Mouse (Mus musculus): ENCODE data around the gene Rilp. TPM values are rescaled to one million over a fixed set of nuclear protein-coding genes. Genes with fewer than 3 reads are reported as not detected.

Rilp gene
- polyA plus RNA-seq, 1 experiment from 2014 or later, result 1.0 TPM

DNA sequence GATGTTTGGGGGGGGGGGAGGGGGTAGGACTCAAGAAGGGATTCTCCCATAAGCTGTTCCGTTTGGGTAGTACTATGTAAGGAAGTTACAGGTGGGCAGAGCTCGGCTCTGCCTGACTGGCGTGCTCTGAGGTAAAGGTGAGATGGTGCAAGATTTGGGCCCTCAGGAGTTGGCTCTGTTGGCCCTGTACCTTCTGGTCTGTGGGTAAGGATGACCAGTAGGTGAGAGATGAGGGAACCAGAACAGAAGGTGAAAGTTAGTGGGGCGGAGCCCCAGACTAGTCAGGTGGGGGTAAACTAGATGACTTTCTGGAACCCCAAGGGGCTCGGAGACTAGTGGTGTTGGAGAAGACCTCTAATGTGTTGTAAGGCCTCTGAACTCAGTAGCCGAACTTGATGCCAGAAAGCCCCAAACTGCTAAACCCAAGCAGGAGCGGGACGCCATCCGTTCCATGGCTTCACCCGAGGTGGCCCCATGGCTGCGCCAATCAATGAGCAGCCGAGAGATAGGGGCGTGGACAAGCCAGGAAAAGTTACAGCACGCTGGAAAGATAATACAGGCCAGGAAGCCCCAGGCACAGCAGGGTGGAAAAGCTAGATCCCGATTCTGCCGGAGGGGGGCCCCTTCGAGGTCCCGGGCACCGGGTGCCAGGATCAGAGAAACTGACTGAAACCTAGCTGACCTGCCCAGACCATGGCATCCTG lies 42.2 kb upstream of the Rilp start:
- H3K27me3 ChIP-seq (replicated peaks), result no peaks in the 10 kb centered on the region
- ATAC-seq (ENCODE audit: insufficient read depth, low FRiP score, low read depth), result peak; percentile 75
- peak overlapping the region; percentile 90 for H3K4me2 ChIP-seq
- H3K36me3 ChIP-seq, result peaks cover 10% of the 10 kb centered on the region; the same call in 1 of the 2 replicates
- H3K4me3 ChIP-seq (replicated peaks), result peak overlapping the region; percentile 56
- WGBS, result 14% methylated on average over 19 of the region's 19 CpGs
- peak overlapping the region; percentile 52; the same call in 1 of the 2 replicates for H3K9ac ChIP-seq
- H3K9me3 ChIP-seq, result no peaks in the 10 kb centered on the region
- peaks cover 26% of the 10 kb centered on the region for H3K4me1 ChIP-seq
- 0 out of 2 replicates have a peak overlapping the region, but pooled peaks have one; percentile 16 for H3K27ac ChIP-seq

DNA sequence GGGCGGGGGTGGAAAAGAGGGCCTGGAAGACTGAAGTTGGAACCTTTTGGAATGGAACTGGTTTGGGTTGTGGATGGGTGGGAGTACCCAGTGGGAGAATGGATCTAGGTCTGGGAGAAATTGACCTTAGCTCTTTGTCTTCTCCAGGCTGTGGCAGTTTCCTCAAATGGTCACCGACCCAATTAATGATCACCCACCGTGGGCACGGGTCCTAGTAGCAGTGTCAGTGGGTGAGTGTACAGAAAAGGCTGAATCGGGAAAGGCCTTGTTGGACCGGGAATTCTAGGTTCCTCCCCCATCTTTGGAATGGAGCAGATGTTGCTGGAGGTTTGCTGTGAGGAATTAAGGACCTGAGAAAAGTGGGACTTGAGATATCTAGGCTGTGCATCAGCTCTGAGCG lies 41.5 kb upstream of the Rilp start:
- no peaks in the 10 kb centered on the region for H3K27me3 ChIP-seq (replicated peaks)
- H3K4me1 ChIP-seq, result peaks cover 19% of the 10 kb centered on the region
- ATAC-seq (ENCODE audit: insufficient read depth, low FRiP score, low read depth), result no peak
- H3K36me3 ChIP-seq, result peaks cover 10% of the 10 kb centered on the region; the same call in 1 of the 2 replicates
- no peak overlapping the region; the same call in 1 of the 2 replicates for H3K27ac ChIP-seq
- peak overlapping the region; percentile 52; the same call in 1 of the 2 replicates for H3K9ac ChIP-seq
- peak overlapping the region; percentile 56 for H3K4me3 ChIP-seq (replicated peaks)
- 59% methylated on average over 7 of the region's 7 CpGs for WGBS
- peak overlapping the region; percentile 90 for H3K4me2 ChIP-seq
- no peaks in the 10 kb centered on the region for H3K9me3 ChIP-seq

DNA sequence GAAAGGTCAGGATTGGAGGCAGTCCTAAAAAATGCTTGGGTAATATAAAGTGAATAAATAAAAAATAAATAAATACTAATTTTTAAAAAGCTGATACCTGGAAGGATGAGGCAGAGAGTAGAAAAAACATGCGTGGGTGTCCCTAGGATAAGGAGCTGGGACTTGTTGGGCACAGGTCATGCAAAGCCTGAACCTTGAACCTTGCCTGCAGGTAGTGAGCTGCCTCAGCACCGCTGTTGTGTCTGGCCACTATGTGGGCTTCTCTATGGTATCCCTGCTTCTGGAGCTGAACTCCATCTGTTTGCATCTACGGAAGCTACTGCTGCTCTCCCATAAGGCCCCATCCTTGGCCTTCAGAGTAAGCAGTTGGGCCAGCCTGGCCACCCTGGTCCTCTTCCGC lies 40.6 kb upstream of the Rilp start:
- no peak overlapping the region for H3K9ac ChIP-seq
- 91% methylated on average over 4 of the region's 4 CpGs for WGBS
- peaks cover 10% of the 10 kb centered on the region; the same call in 1 of the 2 replicates for H3K36me3 ChIP-seq
- no peak for ATAC-seq (ENCODE audit: insufficient read depth, low FRiP score, low read depth)
- H3K4me3 ChIP-seq (replicated peaks), result no peak overlapping the region
- no peaks in the 10 kb centered on the region for H3K9me3 ChIP-seq
- H3K4me1 ChIP-seq, result peaks cover 15% of the 10 kb centered on the region
- H3K27ac ChIP-seq, result no peak overlapping the region
- H3K4me2 ChIP-seq, result no peak overlapping the region
- no peaks in the 10 kb centered on the region for H3K27me3 ChIP-seq (replicated peaks)

DNA sequence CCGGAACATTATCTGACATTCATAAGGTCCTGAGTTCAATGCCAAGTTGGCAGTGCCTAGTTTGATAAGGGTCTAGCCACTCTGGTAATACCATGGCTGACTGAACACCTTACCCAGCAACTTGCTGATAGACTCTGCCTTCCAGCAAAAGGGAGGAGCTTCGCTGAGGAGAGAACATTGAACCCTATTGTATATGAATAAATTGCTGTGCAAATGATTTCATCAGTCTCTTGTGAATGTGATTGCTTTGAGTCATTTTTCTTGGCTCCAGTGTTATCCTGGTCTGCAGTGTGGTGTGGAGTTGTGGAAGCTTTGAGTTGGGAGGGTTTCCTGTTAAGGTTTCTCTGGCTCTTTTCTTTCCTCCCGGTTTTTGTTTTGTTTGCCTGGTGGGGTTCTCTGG lies 39.2 kb upstream of the Rilp start:
- 73% methylated on average over 3 of the region's 3 CpGs for WGBS
- no peaks in the 10 kb centered on the region for H3K27me3 ChIP-seq (replicated peaks)
- no peak overlapping the region for H3K27ac ChIP-seq
- H3K4me2 ChIP-seq, result no peak overlapping the region
- peaks cover 4% of the 10 kb centered on the region; the same call in 1 of the 2 replicates for H3K36me3 ChIP-seq
- peaks cover 15% of the 10 kb centered on the region for H3K4me1 ChIP-seq
- H3K4me3 ChIP-seq (replicated peaks), result no peak overlapping the region
- ATAC-seq (ENCODE audit: insufficient read depth, low FRiP score, low read depth), result no peak
- H3K9ac ChIP-seq, result no peak overlapping the region
- no peaks in the 10 kb centered on the region for H3K9me3 ChIP-seq

DNA sequence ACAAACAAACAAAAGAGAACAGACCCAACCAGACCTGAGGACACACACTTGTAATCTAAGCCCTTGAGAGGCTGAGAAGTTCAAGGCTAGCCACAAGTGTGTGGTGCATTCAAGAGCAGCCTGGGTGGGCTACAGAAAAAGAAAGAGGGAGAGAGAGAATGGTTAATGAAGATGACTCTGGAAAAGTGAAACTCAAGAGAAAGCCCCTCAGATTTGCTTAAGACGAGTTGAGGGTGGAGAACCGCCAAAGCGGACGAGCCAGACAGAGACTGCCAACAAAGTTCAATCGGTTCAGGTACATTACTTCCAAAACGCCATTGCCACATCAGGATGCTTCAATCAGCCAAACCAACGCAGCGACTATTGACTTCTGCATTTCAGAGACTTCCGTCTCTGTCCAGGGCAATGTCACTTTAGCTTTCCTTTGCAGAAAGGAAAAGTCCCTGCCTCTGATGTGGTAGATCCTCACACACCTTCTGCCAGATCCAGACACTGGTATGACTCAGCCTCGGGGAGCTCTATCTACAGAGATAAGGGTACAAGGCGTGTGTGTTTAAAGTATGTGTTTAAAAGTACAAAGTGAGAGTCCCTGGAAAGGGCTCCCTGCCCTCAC lies 37.3 kb upstream of the Rilp start:
- no peak for ATAC-seq (ENCODE audit: insufficient read depth, low FRiP score, low read depth)
- Histone ChIP-seq H3K36me3 (no peaks in the 10 kb centered on the region), H3K27me3 (replicated peaks) (no peaks in the 10 kb centered on the region), H3K4me1 (peaks cover 10% of the 10 kb centered on the region), H3K9ac (no peak overlapping the region), H3K27ac (no peak overlapping the region), H3K4me3 (replicated peaks) (no peak overlapping the region), H3K9me3 (no peaks in the 10 kb centered on the region), H3K4me2 (no peak overlapping the region)
- 71% methylated on average over 11 of the region's 11 CpGs for WGBS

DNA sequence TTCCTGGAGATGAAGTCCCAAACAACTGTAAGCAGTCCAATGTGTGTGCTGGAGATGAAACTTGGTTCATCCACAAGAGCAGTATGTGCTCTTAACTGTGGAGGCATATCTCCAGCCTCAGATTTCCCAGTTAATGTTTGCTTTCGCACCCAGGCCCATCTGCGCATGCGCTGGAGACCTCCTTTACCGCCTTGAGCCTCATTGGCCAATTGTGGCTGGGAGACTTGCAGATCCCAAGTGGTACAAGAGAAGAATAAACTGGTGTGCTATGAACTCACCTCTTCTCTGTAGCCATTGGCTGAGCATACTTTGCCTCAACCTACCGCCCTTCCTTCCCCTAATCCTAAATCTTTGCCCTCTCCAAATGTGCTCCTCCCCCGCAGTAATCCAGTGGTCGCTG lies 36.5 kb upstream of the Rilp start:
- ATAC-seq (ENCODE audit: insufficient read depth, low FRiP score, low read depth), result no peak
- Histone ChIP-seq H3K27me3 (replicated peaks) (no peaks in the 10 kb centered on the region), H3K4me2 (no peak overlapping the region), H3K9me3 (no peaks in the 10 kb centered on the region), H3K27ac (no peak overlapping the region), H3K36me3 (no peaks in the 10 kb centered on the region), H3K9ac (no peak overlapping the region), H3K4me1 (peaks cover 4% of the 10 kb centered on the region), H3K4me3 (replicated peaks) (no peak overlapping the region)
- WGBS, result 62% methylated on average over 7 of the region's 7 CpGs

DNA sequence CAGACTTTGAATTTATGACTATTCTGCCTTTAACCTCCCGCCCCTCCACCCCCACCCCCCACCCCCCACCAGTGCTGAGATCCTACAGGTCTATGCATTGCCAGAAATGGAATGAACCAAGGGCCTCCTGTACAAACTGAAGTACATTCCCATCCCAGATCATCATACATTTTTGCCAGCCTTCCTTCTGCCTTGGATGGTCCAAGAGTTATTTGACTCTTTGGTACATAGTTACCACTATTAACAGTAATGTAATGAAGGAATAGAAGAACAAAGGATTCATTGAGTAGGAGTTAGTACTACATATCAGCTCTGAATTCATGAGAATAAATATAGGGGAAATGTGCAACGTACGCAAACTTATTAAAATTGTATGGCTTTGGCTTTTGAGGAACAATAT lies 23.7 kb upstream of the Rilp start:
- H3K4me1 ChIP-seq, result peaks cover 7% of the 10 kb centered on the region
- 18% methylated on average over 3 of the region's 3 CpGs for WGBS
- no peak overlapping the region for H3K4me3 ChIP-seq (replicated peaks)
- H3K27me3 ChIP-seq (replicated peaks), result no peaks in the 10 kb centered on the region
- H3K36me3 ChIP-seq, result peaks cover 15% of the 10 kb centered on the region
- no peak overlapping the region for H3K27ac ChIP-seq
- ATAC-seq (ENCODE audit: insufficient read depth, low FRiP score, low read depth), result 0 out of 2 replicates have a peak, but pooled peaks have one; percentile 23
- no peaks in the 10 kb centered on the region for H3K9me3 ChIP-seq
- peak overlapping the region; percentile 24; the same call in 1 of the 2 replicates for H3K4me2 ChIP-seq
- H3K9ac ChIP-seq, result no peak overlapping the region

DNA sequence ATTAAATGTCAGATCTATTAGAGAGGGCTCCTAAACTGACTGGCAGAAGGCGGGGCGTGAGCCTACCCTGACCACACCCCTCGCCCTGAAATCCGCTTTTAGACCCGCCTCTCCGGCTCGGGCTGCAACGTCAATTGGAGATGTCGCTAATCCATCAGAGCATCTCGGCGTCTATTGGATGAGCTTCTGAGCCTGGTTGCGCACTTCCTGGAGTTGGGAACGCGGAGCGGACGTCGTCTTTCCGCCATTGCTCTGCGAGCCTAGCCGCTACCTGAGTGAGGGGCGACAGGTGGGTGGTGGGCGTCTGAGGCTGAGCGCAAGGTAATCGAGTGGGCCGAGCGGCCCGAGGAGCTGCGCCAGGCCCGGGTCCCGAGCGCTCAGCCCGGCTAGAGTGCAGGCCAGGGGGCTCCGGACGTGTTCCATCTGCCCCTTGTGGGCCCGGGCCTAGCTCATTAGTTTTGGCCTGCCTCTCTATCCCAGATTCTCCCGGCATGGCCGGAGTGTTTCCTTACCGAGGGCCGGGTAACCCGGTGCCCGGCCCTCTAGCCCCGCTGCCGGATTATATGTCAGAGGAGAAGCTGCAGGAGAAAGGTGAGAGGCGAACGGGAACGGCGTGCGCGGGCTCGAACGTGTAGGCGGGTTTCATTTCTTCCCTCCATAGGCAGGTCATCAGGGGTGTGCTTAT lies 23.2 kb upstream of the Rilp start, which contains the start of gene Prpf8:
TSS of gene Prpf8 (plus strand) at position 216 of the 685 bp plus-strand sequence.
- under 1% methylated on average over 52 of the region's 52 CpGs for WGBS
- ATAC-seq (ENCODE audit: insufficient read depth, low FRiP score, low read depth), result peak; percentile 99
- Histone ChIP-seq H3K4me1 (peaks cover 7% of the 10 kb centered on the region), H3K9ac (peak within 1 kb of the TSS; percentile 70), H3K27me3 (replicated peaks) (no peaks in the 10 kb centered on the region), H3K9me3 (no peaks in the 10 kb centered on the region), H3K36me3 (peaks cover 20% of the 10 kb centered on the region), H3K4me3 (replicated peaks) (peak within 1 kb of the TSS; percentile 75), H3K4me2 (peak within 1 kb of the TSS; percentile 91), H3K27ac (peak within 1 kb of the TSS; percentile 74; the same call in 1 of the 2 replicates)

DNA sequence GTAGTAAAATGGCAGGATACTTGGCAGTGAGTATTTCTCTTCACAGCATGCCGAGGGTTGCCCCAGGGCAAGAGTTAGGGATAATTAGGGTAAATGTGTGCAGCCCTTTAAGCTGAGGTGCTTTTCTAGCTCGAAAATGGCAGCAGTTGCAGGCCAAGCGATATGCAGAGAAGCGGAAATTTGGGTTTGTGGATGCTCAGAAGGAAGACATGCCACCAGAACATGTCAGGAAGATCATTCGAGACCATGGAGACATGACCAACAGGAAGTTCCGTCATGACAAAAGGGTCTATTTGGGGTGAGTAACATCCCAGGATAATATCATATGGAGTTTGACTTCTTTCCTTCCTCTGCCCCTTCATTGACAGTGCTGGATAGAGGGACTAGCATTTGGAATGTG lies 22.4 kb upstream of the Rilp start:
- Histone ChIP-seq H3K4me3 (replicated peaks) (peak overlapping the region; percentile 75), H3K4me1 (peaks cover 7% of the 10 kb centered on the region), H3K9ac (peak overlapping the region; percentile 70), H3K9me3 (no peaks in the 10 kb centered on the region), H3K27ac (0 out of 2 replicates have a peak overlapping the region, but pooled peaks have one; percentile 74), H3K27me3 (replicated peaks) (no peaks in the 10 kb centered on the region), H3K4me2 (peak overlapping the region; percentile 91), H3K36me3 (peaks cover 28% of the 10 kb centered on the region)
- ATAC-seq (ENCODE audit: insufficient read depth, low FRiP score, low read depth), result no peak
- WGBS, result 36% methylated on average over 6 of the region's 6 CpGs

DNA sequence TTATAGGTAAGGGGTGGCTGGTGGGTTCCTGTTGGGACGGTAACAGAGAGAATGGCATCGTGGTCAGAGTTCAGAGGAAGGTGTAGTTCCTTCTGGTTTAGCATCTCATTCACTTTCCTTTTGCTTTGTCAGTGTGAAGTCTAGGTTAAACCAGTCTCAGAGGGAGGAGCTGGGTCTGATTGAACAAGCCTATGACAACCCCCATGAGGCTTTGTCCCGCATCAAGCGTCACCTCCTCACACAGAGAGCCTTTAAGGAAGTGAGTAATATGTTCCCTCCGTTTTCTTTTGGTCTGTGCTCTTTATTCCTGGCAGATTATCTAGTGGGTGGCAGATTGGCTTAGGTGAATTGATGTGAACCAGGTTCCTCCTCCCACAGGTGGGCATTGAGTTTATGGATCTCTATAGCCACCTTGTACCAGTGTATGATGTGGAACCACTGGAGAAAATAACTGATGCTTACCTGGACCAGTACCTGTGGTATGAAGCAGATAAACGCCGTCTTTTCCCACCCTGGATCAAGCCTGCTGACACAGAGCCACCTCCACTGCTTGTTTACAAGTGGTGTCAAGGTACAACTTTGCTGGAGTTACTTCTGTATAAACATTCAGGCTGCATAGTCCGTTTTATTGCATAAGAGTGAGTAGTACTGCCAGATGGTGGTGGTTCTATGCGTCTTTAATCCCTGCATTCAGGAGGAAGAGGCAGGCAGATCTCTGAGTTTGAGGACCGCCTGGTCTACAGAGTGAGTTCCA lies 15.4 kb upstream of the Rilp start:
- Histone ChIP-seq H3K4me3 (replicated peaks) (no peak overlapping the region), H3K9me3 (no peaks in the 10 kb centered on the region), H3K9ac (no peak overlapping the region), H3K27me3 (replicated peaks) (no peaks in the 10 kb centered on the region), H3K27ac (no peak overlapping the region), H3K4me2 (no peak overlapping the region), H3K36me3 (peaks cover 93% of the 10 kb centered on the region), H3K4me1 (0 out of 2 replicates have a peak, but pooled peaks cover 3% of the 10 kb centered on the region)
- ATAC-seq (ENCODE audit: insufficient read depth, low FRiP score, low read depth), result no peak
- 93% methylated on average over 10 of the region's 10 CpGs for WGBS

DNA sequence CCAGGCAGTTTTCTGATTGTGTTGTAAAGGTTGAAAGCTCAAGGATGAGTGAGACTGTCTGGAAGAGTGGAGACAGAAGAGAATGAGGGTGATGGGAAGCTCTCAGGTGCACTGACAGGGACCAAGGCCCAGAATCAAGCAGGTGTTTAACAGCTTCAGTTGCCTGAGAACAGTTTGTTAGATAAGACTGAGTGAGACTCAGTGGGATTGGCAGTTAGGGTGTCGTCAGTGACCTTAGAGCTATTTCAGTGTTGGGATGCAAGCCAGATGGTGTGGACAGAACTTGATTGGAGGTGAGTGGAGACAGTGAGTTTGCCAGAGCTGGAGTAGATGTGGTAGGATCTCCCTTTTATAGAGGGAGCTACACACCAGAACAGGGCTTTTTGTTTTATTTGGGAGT lies 11.8 kb upstream of the Rilp start:
- H3K4me3 ChIP-seq (replicated peaks), result no peak overlapping the region
- no peak overlapping the region for H3K4me2 ChIP-seq
- H3K27ac ChIP-seq, result no peak overlapping the region
- H3K27me3 ChIP-seq (replicated peaks), result no peaks in the 10 kb centered on the region
- no peaks in the 10 kb centered on the region for H3K9me3 ChIP-seq
- WGBS, result 78% methylated on average over 1 of the region's 1 CpGs
- H3K9ac ChIP-seq, result no peak overlapping the region
- peaks cover 94% of the 10 kb centered on the region for H3K36me3 ChIP-seq
- ATAC-seq (ENCODE audit: insufficient read depth, low FRiP score, low read depth), result no peak
- H3K4me1 ChIP-seq, result 0 out of 2 replicates have a peak, but pooled peaks cover 3% of the 10 kb centered on the region
